Mouse (Mus musculus) liver, embryonic 11.5 days (tissue): ENCODE results near the gene Snx30. TPM values are rescaled to one million over a fixed set of nuclear protein-coding genes. Genes with fewer than 3 reads are reported as not detected.

Experiments used
- ATAC-seq: fragments of 200-750 bp; cut with Nextera tagmentation; replicated peaks from 2 replicates; pipeline ENCODE4 v1.8.0; 2017; ENCODE audit warnings: moderate number of reproducible peaks, mild to moderate bottlenecking, moderate TSS enrichment, moderate library complexity; ENCODE audit not compliant: low FRiP score
- DNase-seq: peaks from one replicate; pipeline ENCODE4 v3.0.0-alpha.2; 2017; ENCODE audit warnings: low spot score
- H3K27ac ChIP-seq: fragments of 300-500 bp; sonication (generic); 2 replicates; pipeline ENCODE4 v1.5.1; 2014; ENCODE audit warnings: mild to moderate bottlenecking, low read depth, low read length, control low read depth
- H3K27me3 ChIP-seq: fragments of 300-500 bp; sonication (generic); replicated peaks from 2 replicates; pipeline ENCODE4 v1.6.1; 2014; ENCODE audit warnings: low read length, mixed read lengths; ENCODE audit not compliant: control insufficient read depth, insufficient read depth
- H3K36me3 ChIP-seq: fragments of 300-500 bp; sonication (generic); 2 replicates; pipeline ENCODE4 v1.6.1; 2014; ENCODE audit warnings: mild to moderate bottlenecking, low read length, moderate library complexity, mixed read lengths; ENCODE audit not compliant: control insufficient read depth, insufficient read depth
- H3K4me1 ChIP-seq: fragments of 300-500 bp; sonication (generic); replicated peaks from 2 replicates; pipeline ENCODE4 v1.6.1; 2014; ENCODE audit warnings: low read length, mixed read lengths; ENCODE audit not compliant: control insufficient read depth, insufficient read depth
- H3K4me2 ChIP-seq: fragments of 300-500 bp; sonication (generic); 2 replicates; pipeline ENCODE4 v1.6.1; 2014; ENCODE audit warnings: mild to moderate bottlenecking, control low read depth, moderate library complexity
- H3K4me3 ChIP-seq: fragments of 300-500 bp; sonication (generic); 2 replicates; pipeline ENCODE4 v1.5.1; 2014; ENCODE audit warnings: low read depth, low read length, control low read depth
- H3K9ac ChIP-seq: fragments of 300-500 bp; sonication (generic); 2 replicates; pipeline ENCODE4 v1.6.1; 2014; ENCODE audit warnings: low read depth, low read length, control low read depth
- H3K9me3 ChIP-seq: fragments of 300-500 bp; sonication (generic); 2 replicates; pipeline ENCODE4 v1.6.1; 2016; ENCODE audit warnings: low read length, inconsistent platforms, mixed read lengths; ENCODE audit not compliant: control insufficient read depth
- WGBS: fragments of 180-500 bp; shearing (Covaris S2); extraction: QIAGEN DNeasy Blood & Tissue Kit; methylation state at CpG from one replicate; pipeline ENCODE4 v1.1.7; 2014; 5-methylcytosine and 5-hydroxymethylcytosine counted together
- polyA plus RNA-seq: library from polyadenylated mRNA; unstranded; fragments of >200 nt; fragmentation: Nextera tagmentation; extraction: Ambion mirVana; gene quantifications from 2 replicates; pipeline ENCODE4 v1.2.1, GENCODE M21; 2014

The Snx30 gene
- polyA plus RNA-seq, 1 experiment from 2014 or later, result 5.7 TPM

DNA sequence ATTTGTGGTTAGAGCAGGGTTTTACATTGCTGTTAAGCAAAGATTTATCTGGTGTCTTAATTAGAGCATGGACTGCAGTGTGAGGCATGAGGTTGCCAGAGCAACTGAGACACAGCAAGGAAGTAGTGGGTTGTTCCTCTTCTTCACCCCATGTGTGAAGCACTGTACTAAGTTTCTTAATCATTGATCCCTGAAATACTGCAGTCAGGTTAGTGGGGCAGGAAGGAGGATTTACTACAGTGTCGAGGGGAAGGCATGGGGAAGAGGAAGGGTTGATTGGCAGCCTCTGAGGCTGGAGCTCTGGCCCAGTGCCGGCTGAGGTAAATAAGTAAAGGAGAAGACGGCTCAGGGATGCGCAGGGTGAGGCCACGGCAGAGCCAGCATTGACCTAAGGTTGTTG lies 82.4 kb downstream of the Snx30 start:
- Histone ChIP-seq H3K36me3 (peaks cover 4% of the 10 kb centered on the region), H3K4me2 (no peak overlapping the region), H3K9me3 (no peaks in the 10 kb centered on the region), H3K4me1 (peaks cover 8% of the 10 kb centered on the region), H3K27me3 (no peaks in the 10 kb centered on the region), H3K27ac (no peak overlapping the region), H3K9ac (no peak overlapping the region), H3K4me3 (no peak overlapping the region)
- no peak for DNase-seq
- WGBS, result 74% methylated on average over 5 of the region's 5 CpGs
- no peak for ATAC-seq

DNA sequence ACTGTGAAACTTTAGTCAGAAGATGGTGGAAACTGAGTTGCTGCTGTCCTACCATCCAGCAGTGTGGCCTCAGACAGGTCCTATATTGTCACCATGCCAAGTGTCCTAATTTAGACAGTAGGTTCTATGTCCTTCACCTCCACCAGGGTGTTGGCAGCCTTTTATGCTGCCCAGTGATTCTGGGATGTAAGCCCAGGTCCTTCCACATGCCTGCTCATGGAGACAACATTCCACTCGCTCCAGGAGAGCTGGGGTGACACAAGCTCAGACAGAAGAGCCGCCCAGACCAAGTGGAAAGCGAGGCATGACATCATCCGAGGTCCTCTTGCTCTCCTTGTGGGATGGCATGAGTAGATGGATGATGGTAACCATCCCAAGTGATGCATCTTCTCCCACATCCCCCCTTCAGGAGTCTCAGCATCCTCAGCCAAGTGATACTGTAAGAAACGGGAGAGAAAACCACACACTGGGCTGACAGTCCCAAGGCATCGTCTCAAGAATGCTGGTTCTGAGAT lies 84.5 kb downstream of the Snx30 start:
- no peak overlapping the region for H3K9ac ChIP-seq
- no peak overlapping the region for H3K4me3 ChIP-seq
- no peak for ATAC-seq
- H3K4me1 ChIP-seq, result no peaks in the 10 kb centered on the region
- H3K27ac ChIP-seq, result no peak overlapping the region
- no peak overlapping the region for H3K4me2 ChIP-seq
- 89% methylated on average over 6 of the region's 6 CpGs for WGBS
- no peaks in the 10 kb centered on the region for H3K9me3 ChIP-seq
- no peak for DNase-seq
- H3K27me3 ChIP-seq, result no peaks in the 10 kb centered on the region
- peaks cover 1% of the 10 kb centered on the region for H3K36me3 ChIP-seq

DNA sequence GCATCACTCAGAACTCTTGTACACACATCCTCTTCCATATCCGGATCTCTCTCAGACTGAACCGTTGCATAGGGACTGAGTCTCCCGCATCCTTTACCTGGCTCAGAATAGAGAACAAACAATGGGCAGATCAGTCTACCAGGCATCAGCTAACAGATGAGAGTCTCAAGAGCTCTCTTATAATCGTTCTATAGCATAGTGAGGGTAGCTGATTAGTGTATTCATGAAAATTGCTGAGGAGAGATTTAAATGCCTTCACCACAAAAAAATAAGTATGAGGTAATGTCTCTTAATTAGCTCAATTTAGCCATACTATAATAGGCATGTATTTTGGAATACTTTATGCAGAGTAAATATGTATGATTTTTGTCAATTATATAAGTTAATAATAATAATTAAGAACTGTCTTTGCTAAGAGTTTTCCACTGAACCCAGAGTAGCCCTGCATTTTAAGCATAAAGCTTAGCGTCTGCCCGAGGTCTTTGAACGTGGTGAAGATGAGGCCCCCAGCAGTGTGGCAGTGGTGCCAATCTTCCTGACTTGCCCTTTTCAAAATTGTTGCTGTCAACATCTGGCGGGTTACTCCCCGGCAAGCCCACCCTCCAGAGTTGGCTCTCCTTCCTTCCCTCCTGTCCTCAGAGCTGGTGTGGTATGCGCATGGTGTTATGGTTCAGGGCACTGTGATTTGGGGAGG lies 86.2 kb downstream of the Snx30 start:
- ATAC-seq (no peak), DNase-seq (no peak)
- H3K27ac ChIP-seq, result no peak overlapping the region
- no peaks in the 10 kb centered on the region for H3K36me3 ChIP-seq
- no peak overlapping the region for H3K4me3 ChIP-seq
- H3K9me3 ChIP-seq, result no peaks in the 10 kb centered on the region
- WGBS, result 90% methylated on average over 10 of the region's 10 CpGs
- no peak overlapping the region for H3K4me2 ChIP-seq
- H3K9ac ChIP-seq, result no peak overlapping the region
- H3K4me1 ChIP-seq, result no peaks in the 10 kb centered on the region
- no peaks in the 10 kb centered on the region for H3K27me3 ChIP-seq

DNA sequence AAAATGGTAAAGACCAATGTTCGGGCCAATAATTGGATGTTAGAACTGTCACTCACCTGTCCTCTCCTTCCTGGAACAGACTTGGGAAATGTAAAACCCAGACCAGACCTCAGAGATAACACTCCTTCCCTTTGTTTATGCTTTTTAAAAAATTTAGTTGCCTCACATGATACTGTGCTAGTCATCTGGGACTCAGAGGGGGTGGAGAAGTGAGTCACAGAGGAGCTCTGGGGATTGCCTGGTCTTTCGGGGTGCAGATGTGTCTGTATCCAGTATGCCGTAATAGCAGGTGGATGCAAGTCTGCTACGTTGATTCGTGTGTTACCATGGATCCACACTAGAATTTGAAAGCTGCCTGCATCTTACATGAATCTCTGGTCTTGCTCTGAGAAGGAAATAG lies 87.1 kb downstream of the Snx30 start:
- ATAC-seq, result no peak
- WGBS, result 90% methylated on average over 5 of the region's 5 CpGs
- Histone ChIP-seq H3K9ac (no peak overlapping the region), H3K36me3 (no peaks in the 10 kb centered on the region), H3K4me3 (no peak overlapping the region), H3K4me2 (no peak overlapping the region), H3K9me3 (no peaks in the 10 kb centered on the region), H3K4me1 (no peaks in the 10 kb centered on the region), H3K27ac (no peak overlapping the region), H3K27me3 (no peaks in the 10 kb centered on the region)
- no peak for DNase-seq

DNA sequence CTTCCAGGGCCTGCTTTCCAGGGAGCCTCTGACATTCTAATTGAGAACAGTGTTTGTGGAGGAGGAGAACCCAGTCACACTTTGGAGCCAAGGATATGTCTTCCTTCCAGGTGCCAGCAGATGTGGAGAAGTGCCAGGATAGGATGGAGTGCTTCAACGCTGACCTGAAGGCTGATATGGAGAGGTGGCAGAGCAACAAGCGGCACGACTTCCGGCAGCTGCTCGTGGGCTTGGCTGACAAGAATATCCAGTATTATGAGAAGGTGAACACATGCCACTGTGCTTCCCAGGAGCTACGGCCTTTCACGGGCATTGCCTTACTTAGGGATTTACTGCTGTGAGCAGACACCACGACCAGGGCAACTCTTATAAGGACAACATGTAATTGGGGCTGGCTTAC lies 88.8 kb downstream of the Snx30 start:
- H3K36me3 ChIP-seq, result no peaks in the 10 kb centered on the region
- H3K4me1 ChIP-seq, result no peaks in the 10 kb centered on the region
- WGBS, result 90% methylated on average over 8 of the region's 8 CpGs
- no peaks in the 10 kb centered on the region for H3K9me3 ChIP-seq
- no peak overlapping the region for H3K27ac ChIP-seq
- no peak for ATAC-seq
- DNase-seq, result no peak
- H3K4me3 ChIP-seq, result no peak overlapping the region
- no peaks in the 10 kb centered on the region for H3K27me3 ChIP-seq
- no peak overlapping the region for H3K4me2 ChIP-seq
- H3K9ac ChIP-seq, result no peak overlapping the region

DNA sequence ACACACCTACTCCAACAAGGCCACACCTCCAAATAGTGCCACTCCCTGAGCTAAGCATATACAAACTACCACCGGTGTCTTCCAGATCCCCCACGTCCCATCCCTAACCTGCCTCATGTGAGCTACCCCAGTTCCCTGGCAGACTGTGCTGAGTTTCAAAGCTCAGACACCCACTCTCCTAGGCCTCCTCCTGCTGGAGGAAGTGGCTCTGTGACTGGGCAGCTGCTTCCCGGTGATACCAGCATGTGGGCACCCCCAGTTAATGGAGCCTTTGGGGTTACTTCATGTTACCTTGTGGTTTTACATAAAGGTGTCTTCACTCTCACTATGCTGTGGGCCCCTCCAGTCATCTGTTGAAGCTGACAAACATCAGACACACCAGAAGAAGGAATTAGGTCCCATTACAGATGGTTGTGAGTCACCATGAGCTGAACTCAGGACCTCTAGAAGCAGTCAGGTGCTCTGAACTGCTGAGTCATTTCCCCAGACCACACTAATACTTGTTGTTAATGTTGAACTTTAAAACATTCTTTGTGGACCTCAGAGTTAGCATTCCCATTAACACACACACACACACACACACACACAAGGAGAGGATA lies 89.4 kb downstream of the Snx30 start:
- H3K9ac ChIP-seq, result no peak overlapping the region
- H3K36me3 ChIP-seq, result no peaks in the 10 kb centered on the region
- no peaks in the 10 kb centered on the region for H3K27me3 ChIP-seq
- WGBS, result 74% methylated on average over 3 of the region's 3 CpGs
- H3K4me1 ChIP-seq, result no peaks in the 10 kb centered on the region
- ATAC-seq, result 0 out of 2 replicates have a peak, but pooled peaks have one; percentile 5
- no peaks in the 10 kb centered on the region for H3K9me3 ChIP-seq
- no peak overlapping the region for H3K4me2 ChIP-seq
- no peak overlapping the region for H3K4me3 ChIP-seq
- DNase-seq, result no peak
- no peak overlapping the region for H3K27ac ChIP-seq

DNA sequence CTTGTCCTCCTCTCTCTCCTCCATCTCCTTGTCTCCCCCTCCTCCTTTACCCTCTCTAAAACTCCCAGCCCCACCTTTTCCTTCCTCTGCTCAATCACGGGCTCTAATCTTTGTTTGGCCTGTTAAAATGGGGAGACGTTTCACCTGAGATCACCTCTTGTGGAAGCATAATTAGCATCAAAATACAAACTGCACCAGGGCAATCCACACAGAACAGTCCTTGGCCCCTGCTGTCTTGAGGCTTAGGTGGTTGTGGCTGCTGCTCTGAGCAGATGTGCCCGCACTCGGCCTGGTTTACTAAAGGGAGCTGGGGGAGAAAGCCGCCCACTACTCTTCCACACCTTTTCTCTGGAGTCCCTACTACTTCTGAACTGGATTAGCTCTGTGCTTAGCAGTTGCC lies 90.4 kb downstream of the Snx30 start:
- DNase-seq, result no peak
- no peaks in the 10 kb centered on the region for H3K36me3 ChIP-seq
- no peak overlapping the region for H3K4me3 ChIP-seq
- H3K27ac ChIP-seq, result no peak overlapping the region
- H3K9ac ChIP-seq, result no peak overlapping the region
- H3K4me2 ChIP-seq, result no peak overlapping the region
- no peaks in the 10 kb centered on the region for H3K4me1 ChIP-seq
- H3K27me3 ChIP-seq, result no peaks in the 10 kb centered on the region
- ATAC-seq, result no peak
- no peaks in the 10 kb centered on the region for H3K9me3 ChIP-seq
- 78% methylated on average over 5 of the region's 5 CpGs for WGBS

DNA sequence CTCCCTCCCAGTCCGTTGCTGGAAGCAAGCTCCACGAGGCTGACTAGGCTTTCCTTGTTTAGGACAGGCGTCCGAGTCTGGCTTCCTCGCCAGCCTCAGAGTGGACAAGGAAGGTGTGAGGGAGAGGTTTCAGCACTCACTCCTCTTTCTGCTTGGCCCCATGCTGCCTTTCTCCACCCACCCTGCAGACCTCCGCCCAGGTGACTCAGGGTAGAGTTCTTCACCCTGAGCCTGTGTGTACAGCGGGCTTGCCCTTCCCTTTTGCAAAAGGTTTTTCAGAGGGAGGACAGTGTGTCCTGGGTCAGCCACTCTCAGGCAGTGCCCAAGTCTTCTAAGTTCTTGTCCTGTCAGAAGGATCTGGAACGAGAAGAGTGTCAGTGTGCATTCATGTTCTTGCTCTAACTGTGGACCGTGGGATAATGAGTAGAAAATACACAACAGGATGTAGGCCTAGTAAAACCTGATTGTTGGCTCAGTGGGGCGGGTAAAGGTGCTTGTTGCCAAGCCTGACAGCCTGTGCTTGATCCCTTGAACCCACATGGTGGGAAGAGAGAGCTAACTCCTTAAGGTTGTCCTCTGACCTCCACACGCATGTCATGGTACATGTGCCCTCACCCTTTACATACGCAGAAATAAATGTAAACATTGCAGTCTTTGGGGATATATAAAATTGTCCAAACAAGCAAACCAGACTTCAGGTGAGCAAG lies 92.3 kb downstream of the Snx30 start:
- Histone ChIP-seq H3K4me1 (no peaks in the 10 kb centered on the region), H3K4me3 (no peak overlapping the region), H3K9ac (no peak overlapping the region), H3K27ac (no peak overlapping the region), H3K27me3 (no peaks in the 10 kb centered on the region), H3K9me3 (no peaks in the 10 kb centered on the region), H3K36me3 (no peaks in the 10 kb centered on the region), H3K4me2 (no peak overlapping the region)
- WGBS, result 73% methylated on average over 12 of the region's 12 CpGs
- ATAC-seq (no peak), DNase-seq (no peak)
